Mouse (Mus musculus) left cerebral cortex, adult 8-10 months (tissue): ENCODE results near the gene Npr1. TPM values are rescaled to one million over a fixed set of nuclear protein-coding genes. Genes with fewer than 3 reads are reported as not detected.

Experiments
- DNase-seq, 2 experiments: peaks; one replicate each; pipeline ENCODE4 v3.0.0; 2022; ENCODE audit warnings: low spot score in 2 of 2
- total RNA-seq, 4 experiments: library from RNA; stranded (reverse); gene quantifications; 2 replicates each; pipeline ENCODE4 v1.2.4; 2022

The Npr1 gene
- total RNA-seq, 4 experiments from 2014 or later, result 4.2 to 6.0 (median 5.0) TPM

- peak; percentile 93 to 95 for DNase-seq
Observed at GRCm38 (mm10) chr3:90475831-90476611, 10.4 kb upstream of the Npr1 start, which contains the start of gene Ilf2. Gene Ilf2 (plus strand): TSS chr3:90476126.

GRCm38 (mm10) chr3:90475151-90475830 is 9.6 kb upstream of the Npr1 start:
- DNase-seq, result no peak

- no peak for DNase-seq
Observed at GRCm38 (mm10) chr3:90472213-90472612, 6.5 kb upstream of the Npr1 start.

GRCm38 (mm10) chr3:90467618-90468300 is 2.1 kb upstream of the Npr1 start:
- no peak for DNase-seq

GRCm38 (mm10) chr3:90466311-90466766 is 673 bp upstream of the Npr1 start:
- no peak for DNase-seq

- DNase-seq, result no peak
Observed at GRCm38 (mm10) chr3:90465081-90465685, 483 bp downstream of the Npr1 start.

- DNase-seq, result no peak
Observed at GRCm38 (mm10) chr3:90464552-90465080, 1.1 kb downstream of the Npr1 start.

GRCm38 (mm10) chr3:90462579-90462978 is 3.1 kb downstream of the Npr1 start:
- no peak for DNase-seq

GRCm38 (mm10) chr3:90461935-90462334 is 3.7 kb downstream of the Npr1 start:
- no peak for DNase-seq

GRCm38 (mm10) chr3:90460315-90460714 is 5.4 kb downstream of the Npr1 start:
- no peak for DNase-seq

- DNase-seq, result no peak
Observed at GRCm38 (mm10) chr3:90459727-90460126, 5.9 kb downstream of the Npr1 start.

GRCm38 (mm10) chr3:90454931-90455330 is 10.7 kb downstream of the Npr1 start:
- DNase-seq, result no peak

- peak in 1 of 2 experiments; percentile 54 for DNase-seq
Observed at GRCm38 (mm10) chr3:90451396-90452095, 14.1 kb downstream of the Npr1 start.

GRCm38 (mm10) chr3:90450874-90451273 is 14.8 kb downstream of the Npr1 start:
- no peak for DNase-seq

- DNase-seq, result no peak
Observed at GRCm38 (mm10) chr3:90448626-90449025, 17.0 kb downstream of the Npr1 start.

GRCm38 (mm10) chr3:90447123-90447494 is 18.6 kb downstream of the Npr1 start:
- DNase-seq, result no peak

GRCm38 (mm10) chr3:90446389-90447122 is 19.1 kb downstream of the Npr1 start:
- DNase-seq, result peak; percentile 29 to 72

- no peak for DNase-seq
Observed at GRCm38 (mm10) chr3:90445417-90446200, 20.1 kb downstream of the Npr1 start.

GRCm38 (mm10) chr3:90443977-90444376 is 21.7 kb downstream of the Npr1 start:
- no peak for DNase-seq
